Mouse (Mus musculus) CH12.LX (cell line): Measurements from ENCODE around the gene Il1r2. TPM values are rescaled to one million over a fixed set of nuclear protein-coding genes. Genes with fewer than 3 reads are reported as not detected.

Experiments
- DNase-seq: peaks from one replicate; pipeline ENCODE4 v3.0.0-alpha.2; 2013; ENCODE audit errors: extremely low read depth
- H3K27ac ChIP-seq: 2 replicates; pipeline ENCODE4 v1.5.1; 2012; ENCODE audit warnings: low read depth, mild to moderate bottlenecking, control low read depth, moderate library complexity; ENCODE audit not compliant: insufficient read depth
- H3K27me3 ChIP-seq: replicated peaks from 2 replicates; pipeline ENCODE3; 2012; ENCODE audit warnings: inconsistent platforms
- H3K36me3 ChIP-seq, 2 experiments: replicated peaks in 1 of 2; 2 replicates each; pipeline versions ENCODE3 to v1.6.1; 2012; ENCODE audit warnings: inconsistent platforms in 1 of 2, low read length in 1 of 2, mild to moderate bottlenecking in 1 of 2, mixed read lengths in 1 of 2, moderate library complexity in 1 of 2; ENCODE audit not compliant: control insufficient read depth in 1 of 2, insufficient read depth in 1 of 2
- H3K4me1 ChIP-seq, 2 experiments: 2 replicates each; pipeline ENCODE4 v1.6.1; 2012; ENCODE audit warnings: inconsistent platforms in 1 of 2, moderate library complexity in 1 of 2; ENCODE audit not compliant: insufficient read depth in 2 of 2, control insufficient read depth in 1 of 2
- H3K4me2 ChIP-seq: 2 replicates; pipeline ENCODE4 v1.6.1; 2012; ENCODE audit warnings: low read depth, mild to moderate bottlenecking, control low read depth; ENCODE audit not compliant: poor library complexity, insufficient read depth, severe bottlenecking
- H3K4me3 ChIP-seq, 3 experiments: fragments of 150-350 bp in 1 of 3; sonication (generic) in 1 of 3; replicated peaks in 1 of 3; 2 replicates each; pipeline versions ENCODE3 to v1.5.1; 2011 to 2012; ENCODE audit warnings: low read depth in 2 of 3, low read length in 2 of 3, mild to moderate bottlenecking in 2 of 3, moderate library complexity in 2 of 3, control low read depth in 1 of 3, improper control_type of control experiment in 1 of 3, inconsistent platforms in 1 of 3, mixed read lengths in 1 of 3; ENCODE audit not compliant: poor library complexity in 1 of 3
- H3K79me2 ChIP-seq: replicated peaks from 2 replicates; pipeline ENCODE4 v1.6.1; 2012; ENCODE audit warnings: mild to moderate bottlenecking, moderate library complexity; ENCODE audit not compliant: control insufficient read depth, poor library complexity, insufficient read depth, severe bottlenecking; ENCODE audit errors: extremely low read depth
- H3K9ac ChIP-seq: 2 replicates; pipeline ENCODE4 v1.6.1; 2012; ENCODE audit warnings: low read depth, mild to moderate bottlenecking, control low read depth, moderate library complexity; ENCODE audit not compliant: insufficient read depth
- H3K9me3 ChIP-seq: replicated peaks from 2 replicates; pipeline ENCODE3; 2012; ENCODE audit warnings: low read length, inconsistent platforms, mixed read lengths
- BHLHE40 ChIP-seq: IDR thresholded peaks from 2 replicates; pipeline ENCODE4 v1.6.1; 2011; ENCODE audit warnings: mild to moderate bottlenecking, low read depth, low read length, improper control_type of control experiment
- CHD1 ChIP-seq: IDR thresholded peaks from 2 replicates; pipeline ENCODE4 v1.6.1; 2012; ENCODE audit warnings: low read depth, low read length, improper control_type of control experiment, inconsistent platforms
- CHD2 ChIP-seq: IDR thresholded peaks from 2 replicates; pipeline ENCODE4 v1.6.1; 2011; ENCODE audit warnings: low read length, improper control_type of control experiment
- ELF1 ChIP-seq: IDR thresholded peaks from 2 replicates; pipeline ENCODE4 v1.6.1; 2014; ENCODE audit warnings: low read depth, mild to moderate bottlenecking, inconsistent platforms, low read length, improper control_type of control experiment
- EP300 ChIP-seq: IDR thresholded peaks from 2 replicates; pipeline ENCODE4 v1.6.1; 2011; ENCODE audit warnings: low read length, improper control_type of control experiment
- ETS1 ChIP-seq: conservative IDR thresholded peaks from 2 replicates; pipeline ENCODE4 v1.6.1; 2012; ENCODE audit warnings: low read depth, mild to moderate bottlenecking, inconsistent platforms, low read length, improper control_type of control experiment, moderate library complexity
- IRF4 ChIP-seq: IDR thresholded peaks from 2 replicates; pipeline ENCODE4 v1.6.1; 2014; ENCODE audit warnings: low read depth, mild to moderate bottlenecking, inconsistent platforms, low read length, improper control_type of control experiment
- JUN ChIP-seq: IDR thresholded peaks from 2 replicates; pipeline ENCODE4 v1.6.1; 2011; ENCODE audit warnings: low read depth, mild to moderate bottlenecking, low read length, improper control_type of control experiment, moderate library complexity; ENCODE audit not compliant: insufficient read depth
- KAT2A ChIP-seq: IDR thresholded peaks from 2 replicates; pipeline ENCODE4 v1.6.1; 2012; ENCODE audit warnings: low read length, improper control_type of control experiment, inconsistent platforms; ENCODE audit not compliant: insufficient replicate concordance
- MAFK ChIP-seq: IDR thresholded peaks from 2 replicates; pipeline ENCODE4 v1.6.1; 2011; ENCODE audit warnings: low read length, improper control_type of control experiment; ENCODE audit not compliant: insufficient replicate concordance
- MAX ChIP-seq: IDR thresholded peaks from 2 replicates; pipeline ENCODE4 v1.6.1; 2011; ENCODE audit warnings: low read length, improper control_type of control experiment
- MXI1 ChIP-seq: IDR thresholded peaks from 2 replicates; pipeline ENCODE4 v1.6.1; 2011; ENCODE audit warnings: mild to moderate bottlenecking, low read depth, low read length, improper control_type of control experiment
- MYC ChIP-seq: IDR thresholded peaks from 2 replicates; pipeline ENCODE4 v1.6.1; 2011; ENCODE audit warnings: low read depth, mild to moderate bottlenecking, improper control_type of control experiment, low read length
- NELFE ChIP-seq: IDR thresholded peaks from 2 replicates; pipeline ENCODE4 v1.6.1; 2011; ENCODE audit warnings: low read depth, low read length, improper control_type of control experiment
- RAD21 ChIP-seq: IDR thresholded peaks from 2 replicates; pipeline ENCODE4 v1.6.1; 2011; ENCODE audit warnings: low read depth, mild to moderate bottlenecking, low read length, improper control_type of control experiment, moderate library complexity
- SIN3A ChIP-seq: IDR thresholded peaks from 2 replicates; pipeline ENCODE4 v1.6.1; 2012; ENCODE audit warnings: low read length, improper control_type of control experiment, inconsistent platforms
- SMC3 ChIP-seq: IDR thresholded peaks from 2 replicates; pipeline ENCODE4 v1.6.1; 2011; ENCODE audit warnings: low read depth, low read length, improper control_type of control experiment
- TBP ChIP-seq: conservative IDR thresholded peaks from 2 replicates; pipeline ENCODE4 v1.6.1; 2011; ENCODE audit warnings: low read depth, low read length, improper control_type of control experiment
- TCF12 ChIP-seq: IDR thresholded peaks from 2 replicates; pipeline ENCODE4 v1.6.1; 2014; ENCODE audit warnings: low read depth, mild to moderate bottlenecking, inconsistent platforms, low read length, improper control_type of control experiment
- USF1 ChIP-seq: IDR thresholded peaks from 2 replicates; pipeline ENCODE4 v1.6.1; 2014; ENCODE audit warnings: low read depth, mild to moderate bottlenecking, inconsistent platforms, low read length, improper control_type of control experiment
- USF2 ChIP-seq: conservative IDR thresholded peaks from 2 replicates; pipeline ENCODE4 v1.6.1; 2011; ENCODE audit warnings: low read depth, low read length, improper control_type of control experiment
- ZC3H11A ChIP-seq: IDR thresholded peaks from 2 replicates; pipeline ENCODE4 v1.6.1; 2012; ENCODE audit warnings: low read depth, mild to moderate bottlenecking, inconsistent platforms, low read length, improper control_type of control experiment
- ZKSCAN1 ChIP-seq: IDR thresholded peaks from 2 replicates; pipeline ENCODE4 v1.6.1; 2012; ENCODE audit warnings: low read depth, inconsistent platforms, low read length, improper control_type of control experiment, borderline replicate concordance
- dilution Hi-C: fragments of 300-500 bp; cut with MboI; formaldehyde crosslinking; loops from 2 replicates; pipeline ENCODE4 v1.14.3; 2020; ENCODE audit warnings: low sequenced_read_pairs; ENCODE audit not compliant: extremely low pct_unique_long_range_greater_than_20kb, extremely low pct_ligation_motif_present
- in situ Hi-C: fragments of 300-500 bp; cut with MboI; formaldehyde crosslinking; loops from 3 replicates; pipeline ENCODE4 v1.14.3; 2019; ENCODE audit warnings: low sequenced_read_pairs, low pct_ligation_motif_present, low pct_unique_long_range_greater_than_20kb, mixed read lengths
- polyA plus RNA-seq: library from polyadenylated mRNA; unstranded; fragments of >175 nt; gene quantifications from 2 replicates; pipeline ENCODE4 v1.2.1, GENCODE M21; 2012; ENCODE audit warnings: low read depth; ENCODE audit not compliant: insufficient read length
- total RNA-seq, 2 experiments: library from RNA; depleted of rRNA; stranded (reverse); fragments of 300-350 nt in 1 of 2; fragments of >200 nt in 1 of 2; gene quantifications; 2 replicates each; pipeline ENCODE4 v1.2.3; 2012 to 2014

Il1r2 gene
- total and polyA plus RNA-seq, 3 experiments: 0.13 to 2.2 (median 1.1) TPM

GRCm38 (mm10) chr1:40031626-40032025 is 42.3 kb upstream of the Il1r2 start:
- DNase-seq: no peak
- Histone ChIP-seq H3K27ac (no peak overlapping the region), H3K4me1 (peaks cover 17 to 38% of the 10 kb centered on the region in 2 experiments), H3K9ac (no peak overlapping the region), H3K27me3 (no peaks in the 10 kb centered on the region), H3K36me3 (peaks cover 0 to 9% of the 10 kb centered on the region in 2 experiments), H3K4me3 (no peak overlapping the region), H3K79me2 (no peaks in the 10 kb centered on the region), H3K4me2 (no peak overlapping the region), H3K9me3 (no peaks in the 10 kb centered on the region)
- dilution Hi-C loops (no loop called here), in situ Hi-C loops (no loop called here)
- no peak for TF ChIP-seq ZC3H11A
- TF ChIP-seq ELF1: no peak
- no peak for TF ChIP-seq MAX
- no peak for TF ChIP-seq CHD2
- TF ChIP-seq USF1: no peak
- no peak for TF ChIP-seq TCF12
- no peak for TF ChIP-seq SIN3A
- no peak for TF ChIP-seq JUN
- no peak for TF ChIP-seq MXI1
- no peak for TF ChIP-seq KAT2A
- no peak for TF ChIP-seq MYC
- TF ChIP-seq SMC3: no peak
- no peak for TF ChIP-seq MAFK

- Histone ChIP-seq H3K79me2 (no peaks in the 10 kb centered on the region), H3K27me3 (no peaks in the 10 kb centered on the region), H3K4me2 (peak overlapping the region; percentile 49; the same call in 1 of the 2 replicates), H3K36me3 (no peaks in the 10 kb centered on the region), H3K4me3 (no peak overlapping the region), H3K27ac (no peak overlapping the region), H3K4me1 (peaks cover 10 to 23% of the 10 kb centered on the region in 2 experiments), H3K9ac (no peak overlapping the region), H3K9me3 (no peaks in the 10 kb centered on the region)
- dilution Hi-C loops: no loop called here
- peak; percentile 45 for DNase-seq
- TF ChIP-seq ETS1 (peak; percentile 64), NELFE (no peak), BHLHE40 (peak; percentile 19; the same call in 1 of the 2 replicates), USF2 (no peak), TBP (no peak), JUN (no peak), KAT2A (no peak), CHD1 (no peak), SIN3A (no peak), ZKSCAN1 (no peak), IRF4 (0 out of 2 replicates have a peak, but pooled peaks have one; percentile 43), MAFK (no peak), RAD21 (no peak), MYC (no peak), MAX (no peak), EP300 (0 out of 2 replicates have a peak, but pooled peaks have one; percentile 45)
- in situ Hi-C loops: no loop called here
These were observed 40.6 kb upstream of the Il1r2 start for GRCm38 (mm10) chr1:40033315-40033714.
